Mouse (Mus musculus) liver, embryonic 15.5 days (tissue): ENCODE results near the gene Slc22a15. TPM values are rescaled to one million over a fixed set of nuclear protein-coding genes. Genes with fewer than 3 reads are reported as not detected.
"Not testable (repeated sequence)": the region's sequence is repeated elsewhere in the genome, so short reads cannot be mapped to it uniquely, and the experiment has no call there.

Source experiments
- ATAC-seq: fragments of 200-750 bp; cut with Nextera tagmentation; 2 replicates; pipeline ENCODE4 v1.8.0; 2017; ENCODE audit warnings: moderate number of reproducible peaks, mild to moderate bottlenecking, moderate library complexity; ENCODE audit not compliant: insufficient read depth
- H3K27ac ChIP-seq: fragments of 300-500 bp; sonication (generic); replicated peaks from 2 replicates; pipeline ENCODE4 v1.5.1; 2015; ENCODE audit warnings: mild to moderate bottlenecking, inconsistent platforms
- H3K27me3 ChIP-seq: fragments of 300-500 bp; sonication (generic); 2 replicates; pipeline ENCODE4 v1.6.1; 2015; ENCODE audit warnings: mild to moderate bottlenecking, inconsistent platforms
- H3K36me3 ChIP-seq: fragments of 300-500 bp; sonication (generic); replicated peaks from 2 replicates; pipeline ENCODE4 v1.6.1; 2015; ENCODE audit warnings: moderate library complexity, mild to moderate bottlenecking, inconsistent platforms
- H3K4me1 ChIP-seq: fragments of 300-500 bp; sonication (generic); replicated peaks from 2 replicates; pipeline ENCODE4 v1.6.1; 2015; ENCODE audit warnings: inconsistent platforms
- H3K4me2 ChIP-seq: fragments of 300-500 bp; sonication (generic); 2 replicates; pipeline ENCODE4 v1.6.1; 2015; ENCODE audit warnings: moderate library complexity, mild to moderate bottlenecking, inconsistent platforms
- H3K4me3 ChIP-seq: fragments of 300-500 bp; sonication (generic); replicated peaks from 2 replicates; pipeline ENCODE4 v1.5.1; 2015; ENCODE audit warnings: mild to moderate bottlenecking, inconsistent platforms
- H3K9ac ChIP-seq: fragments of 300-500 bp; sonication (generic); 2 replicates; pipeline ENCODE4 v1.6.1; 2015; ENCODE audit warnings: moderate library complexity, mild to moderate bottlenecking, inconsistent platforms
- H3K9me3 ChIP-seq: fragments of 300-500 bp; sonication (generic); replicated peaks from 2 replicates; pipeline ENCODE4 v1.6.1; 2016; ENCODE audit warnings: inconsistent platforms
- WGBS: fragments of 180-500 bp; shearing (Covaris S2); methylation state at CpG from one replicate; pipeline ENCODE4 v1.1.7; 2015; ENCODE audit warnings: mixed read lengths; ENCODE audit not compliant: insufficient replicate concordance; 5-methylcytosine and 5-hydroxymethylcytosine counted together
- polyA plus RNA-seq: library from polyadenylated mRNA; unstranded; fragments of >200 nt; fragmentation: Nextera tagmentation; extraction: Ambion mirVana; gene quantifications from 2 replicates; pipeline ENCODE4 v1.2.1, GENCODE M21; 2015

The Slc22a15 gene
- polyA plus RNA-seq, 1 experiment from 2014 or later, result 2.6 TPM

DNA sequence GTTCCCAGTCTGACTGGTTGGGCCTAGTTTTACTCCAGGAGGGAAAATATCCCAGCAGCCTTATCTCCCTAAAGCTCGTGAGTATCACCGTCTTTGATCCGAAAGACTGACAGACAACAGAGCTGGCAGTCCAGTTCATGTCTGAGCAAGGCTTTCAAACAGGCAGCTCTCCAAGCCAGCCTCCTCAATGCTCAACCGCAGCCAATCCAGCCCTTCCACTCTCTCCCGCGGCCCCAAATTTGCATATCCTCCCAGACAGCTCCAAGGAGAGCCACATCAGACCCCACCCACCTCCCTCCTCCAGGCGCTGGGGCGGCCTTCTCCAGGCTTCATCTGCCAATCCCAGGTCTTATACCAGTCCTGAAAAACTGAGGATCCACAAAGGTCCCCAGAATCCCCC lies 88.2 kb downstream of the Slc22a15 start:
- H3K36me3 ChIP-seq, result no peaks in the 10 kb centered on the region
- no peak for ATAC-seq
- WGBS, result 1% methylated on average over 8 of the region's 8 CpGs

DNA sequence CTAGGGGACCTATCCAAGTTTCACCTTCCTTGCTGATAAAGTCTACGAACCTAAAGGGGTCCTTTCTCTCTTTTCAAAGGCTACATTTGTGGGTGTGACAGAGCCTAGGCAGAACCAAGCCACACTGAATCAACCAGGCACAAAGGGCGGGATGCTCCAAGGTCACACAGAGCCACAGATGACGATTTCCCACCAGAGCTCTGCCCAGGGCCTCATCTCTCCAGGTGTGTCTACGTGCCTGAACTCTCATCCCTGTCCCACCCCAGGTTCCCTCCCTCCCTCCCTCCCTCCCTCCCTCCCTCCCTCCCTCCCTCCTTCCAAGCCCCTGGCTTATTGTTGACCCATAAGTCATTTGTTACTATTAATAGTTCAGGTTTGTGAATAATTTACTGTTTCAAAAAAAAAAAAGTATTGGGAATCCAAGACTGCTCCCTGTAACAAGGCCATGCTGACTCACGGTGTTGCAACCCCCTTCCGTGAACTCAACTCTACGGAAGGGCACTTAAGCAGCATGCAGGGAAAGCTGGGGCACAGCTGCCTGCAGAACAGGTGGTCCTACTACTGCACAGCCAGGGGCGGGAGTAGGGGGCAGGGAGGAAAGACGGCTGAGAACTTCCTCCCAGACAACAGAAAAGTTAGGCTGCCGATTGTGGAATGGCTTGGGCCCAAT lies 92.9 kb downstream of the Slc22a15 start:
- Histone ChIP-seq H3K36me3 (no peaks in the 10 kb centered on the region), H3K4me2 (0 out of 2 replicates have a peak overlapping the region, but pooled peaks have one; percentile 3), H3K27me3 (no peaks in the 10 kb centered on the region), H3K27ac (no peak overlapping the region), H3K4me3 (no peak overlapping the region), H3K9me3 (no peaks in the 10 kb centered on the region), H3K4me1 (0 out of 2 replicates have a peak, but pooled peaks cover 2% of the 10 kb centered on the region), H3K9ac (no peak overlapping the region)
- ATAC-seq, result peak; percentile 34; the same call in 1 of the 2 replicates
- 34% methylated on average over 10 of the region's 10 CpGs for WGBS

More for the DNA sequence above, 88.2 kb downstream of the Slc22a15 start:
- Histone ChIP-seq H3K27me3 (no peaks in the 10 kb centered on the region), H3K9ac (no peak overlapping the region), H3K4me2 (peak overlapping the region; percentile 11; the same call in 1 of the 2 replicates), H3K4me3 (no peak overlapping the region), H3K4me1 (0 out of 2 replicates have a peak, but pooled peaks cover 2% of the 10 kb centered on the region), H3K9me3 (no peaks in the 10 kb centered on the region), H3K27ac (no peak overlapping the region)

DNA sequence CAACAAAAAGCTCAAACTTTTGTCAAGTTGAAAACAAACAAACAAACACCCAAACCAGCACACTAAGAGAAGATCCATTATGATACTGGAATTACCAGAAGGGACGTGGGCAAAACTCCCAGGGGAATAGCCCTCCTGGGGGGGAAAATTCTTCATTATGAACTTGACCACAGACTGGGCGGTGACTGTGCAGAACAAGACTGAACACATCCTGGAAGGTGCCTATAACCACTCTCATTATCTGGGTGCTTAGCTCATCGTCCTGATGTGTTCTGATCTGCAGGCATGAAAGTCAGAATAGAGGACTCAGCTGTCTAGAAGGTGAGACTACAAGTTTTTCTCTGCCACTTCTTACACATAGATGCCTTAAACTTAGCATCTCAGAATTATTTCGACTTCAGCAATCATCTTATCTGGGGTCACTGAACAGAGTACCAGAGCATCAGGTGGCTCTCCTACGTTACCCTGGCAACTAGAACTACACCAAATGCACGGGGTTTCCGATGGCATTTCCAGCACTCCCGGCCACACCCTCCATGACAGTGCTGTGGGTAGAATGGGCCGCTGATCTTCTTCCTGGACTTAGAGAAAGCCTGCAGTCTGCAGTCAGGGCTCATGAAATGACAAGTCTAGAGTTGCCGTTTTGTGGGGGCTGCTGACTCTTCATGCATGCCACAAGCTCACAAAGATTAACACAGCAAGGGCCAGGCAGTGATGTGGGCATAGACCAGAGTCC lies 94.2 kb downstream of the Slc22a15 start:
- Histone ChIP-seq H3K4me2 (no peak overlapping the region), H3K9ac (no peak overlapping the region), H3K4me3 (no peak overlapping the region), H3K4me1 (no peaks in the 10 kb centered on the region), H3K27me3 (no peaks in the 10 kb centered on the region), H3K36me3 (no peaks in the 10 kb centered on the region), H3K27ac (no peak overlapping the region), H3K9me3 (no peaks in the 10 kb centered on the region)
- WGBS, result 57% methylated on average over 10 of the region's 10 CpGs
- ATAC-seq, result no peak

DNA sequence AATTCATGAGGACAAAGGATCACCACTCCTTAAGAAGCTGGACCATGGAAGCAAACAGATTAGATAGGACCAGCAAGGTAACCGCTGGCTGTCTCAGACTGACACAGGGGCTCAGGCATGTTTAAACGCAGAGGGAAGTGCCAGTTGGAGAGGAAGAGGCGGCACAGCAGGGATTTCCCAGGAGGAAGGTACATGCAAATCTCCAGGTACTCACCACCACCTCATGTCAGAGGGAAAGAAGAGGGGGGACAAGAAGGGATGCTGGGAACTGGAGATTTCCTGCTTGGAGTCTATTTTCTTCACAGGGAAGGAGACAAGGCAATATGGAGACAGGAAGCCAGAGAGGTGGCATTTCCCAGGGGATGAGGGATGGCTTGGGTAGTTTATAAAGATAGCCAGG lies 95.7 kb downstream of the Slc22a15 start:
- ATAC-seq, result no peak
- 30% methylated on average over 3 of the region's 3 CpGs for WGBS

DNA sequence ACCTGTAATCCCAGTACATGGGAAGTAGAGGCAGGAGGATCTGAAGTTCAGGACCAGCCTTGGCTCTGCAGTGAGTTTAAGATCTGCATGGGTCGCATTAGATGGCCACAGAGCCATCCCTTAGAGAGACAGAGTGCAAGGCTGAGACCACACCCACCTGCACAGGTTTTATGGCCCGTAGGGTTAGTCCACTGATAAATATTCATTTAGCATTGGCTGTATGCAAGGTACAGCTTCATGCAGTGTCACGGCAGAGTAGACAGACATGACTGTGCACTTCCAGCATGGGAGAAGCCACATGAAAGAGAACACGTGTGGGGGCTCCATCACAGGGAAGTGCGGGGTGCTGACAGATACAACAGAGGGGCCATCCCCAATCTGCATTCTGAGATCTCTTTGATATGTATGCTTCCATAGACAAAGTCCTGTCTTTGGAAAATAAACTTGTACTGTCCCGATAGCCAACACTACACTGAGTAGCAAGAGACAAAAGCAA lies 97.0 kb downstream of the Slc22a15 start:
- Histone ChIP-seq H3K9me3 (no peaks in the 10 kb centered on the region), H3K27me3 (no peaks in the 10 kb centered on the region), H3K4me3 (no peak overlapping the region), H3K4me2 (no peak overlapping the region), H3K36me3 (no peaks in the 10 kb centered on the region), H3K9ac (no peak overlapping the region), H3K4me1 (no peaks in the 10 kb centered on the region), H3K27ac (no peak overlapping the region)
- ATAC-seq, result no peak
- WGBS, result 63% methylated on average over 6 of the region's 6 CpGs

More for the DNA sequence above, 95.7 kb downstream of the Slc22a15 start:
- Histone ChIP-seq H3K27me3 (no peaks in the 10 kb centered on the region), H3K9ac (no peak overlapping the region), H3K27ac (no peak overlapping the region), H3K4me3 (no peak overlapping the region), H3K9me3 (no peaks in the 10 kb centered on the region), H3K4me2 (no peak overlapping the region), H3K4me1 (no peaks in the 10 kb centered on the region), H3K36me3 (no peaks in the 10 kb centered on the region)

DNA sequence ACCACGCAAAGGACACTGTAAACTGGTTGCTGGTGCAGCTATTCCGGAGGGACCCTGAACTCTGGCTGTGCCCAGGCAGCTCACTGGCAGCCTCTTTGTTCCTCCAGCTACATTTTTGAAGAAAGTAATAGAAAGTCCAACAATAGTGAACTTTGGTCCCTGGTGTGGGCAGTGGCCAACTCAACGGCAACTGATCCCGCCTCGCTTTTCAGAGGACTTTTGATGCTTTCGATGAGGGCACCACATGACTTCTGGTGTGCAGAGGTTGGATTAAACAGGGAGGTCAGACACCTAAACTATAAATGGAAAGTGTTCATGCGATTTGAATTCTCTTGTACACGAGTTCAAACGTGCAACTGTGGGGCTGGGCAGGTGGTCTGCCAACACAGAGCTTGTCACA lies 99.9 kb downstream of the Slc22a15 start:
- WGBS, result 62% methylated on average over 9 of the region's 9 CpGs
- no peaks in the 10 kb centered on the region for H3K36me3 ChIP-seq
- no peak overlapping the region for H3K4me3 ChIP-seq
- H3K4me1 ChIP-seq, result no peaks in the 10 kb centered on the region
- H3K9ac ChIP-seq, result no peak overlapping the region
- H3K9me3 ChIP-seq, result no peaks in the 10 kb centered on the region
- no peak overlapping the region for H3K4me2 ChIP-seq
- H3K27me3 ChIP-seq, result no peaks in the 10 kb centered on the region
- ATAC-seq, result no peak
- no peak overlapping the region for H3K27ac ChIP-seq

DNA sequence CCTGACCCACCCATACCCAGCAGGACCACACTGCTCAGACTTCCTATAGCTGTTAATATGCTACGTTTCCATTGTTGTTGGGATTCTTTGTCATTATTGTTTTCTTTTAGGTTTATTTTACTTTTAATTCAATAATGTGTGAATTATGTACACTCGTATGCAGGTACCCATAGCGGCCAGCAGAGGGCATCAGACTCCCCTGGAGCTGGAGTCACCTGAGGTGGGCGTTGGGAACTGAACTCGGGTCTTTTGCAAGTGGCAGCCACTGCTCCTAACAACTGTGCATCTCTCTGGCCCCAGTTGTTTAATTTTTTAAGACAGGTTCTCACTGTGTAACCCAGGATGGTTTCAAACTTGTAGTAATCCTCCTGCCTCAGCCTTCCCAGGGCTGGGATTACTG lies 102.2 kb downstream of the Slc22a15 start:
- no peak for ATAC-seq
- Histone ChIP-seq H3K9ac (no peak overlapping the region), H3K9me3 (no peaks in the 10 kb centered on the region), H3K4me3 (no peak overlapping the region), H3K4me2 (no peak overlapping the region), H3K4me1 (no peaks in the 10 kb centered on the region), H3K27me3 (no peaks in the 10 kb centered on the region), H3K36me3 (no peaks in the 10 kb centered on the region), H3K27ac (no peak overlapping the region)
- WGBS, result 61% methylated on average over 5 of the region's 5 CpGs

DNA sequence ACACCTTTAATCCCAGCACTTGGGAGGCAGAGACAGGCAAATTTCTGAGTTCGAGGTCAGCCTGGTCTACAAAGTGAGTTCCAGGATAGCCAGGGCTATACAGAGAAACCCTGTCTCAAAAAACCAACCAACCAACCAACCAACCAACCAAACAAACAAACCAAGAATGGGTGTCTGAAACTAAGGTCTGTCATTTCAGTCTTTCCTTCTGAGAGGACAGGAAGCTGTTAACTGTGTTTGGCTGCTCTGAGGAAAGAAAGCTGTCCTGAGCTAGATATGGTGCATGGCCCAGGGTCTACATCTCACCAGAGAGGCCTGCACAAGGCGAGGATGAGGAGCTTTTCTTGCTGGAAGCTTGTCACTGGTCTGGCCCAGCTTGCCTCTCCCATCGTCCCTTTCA lies 103.5 kb downstream of the Slc22a15 start:
- not testable (repeated sequence) for H3K36me3 ChIP-seq, H3K9me3 ChIP-seq, H3K4me1 ChIP-seq, H3K4me3 ChIP-seq, H3K27ac ChIP-seq, ATAC-seq, H3K4me2 ChIP-seq, H3K27me3 ChIP-seq, H3K9ac ChIP-seq
- WGBS, result 38% methylated on average over 3 of the region's 3 CpGs

DNA sequence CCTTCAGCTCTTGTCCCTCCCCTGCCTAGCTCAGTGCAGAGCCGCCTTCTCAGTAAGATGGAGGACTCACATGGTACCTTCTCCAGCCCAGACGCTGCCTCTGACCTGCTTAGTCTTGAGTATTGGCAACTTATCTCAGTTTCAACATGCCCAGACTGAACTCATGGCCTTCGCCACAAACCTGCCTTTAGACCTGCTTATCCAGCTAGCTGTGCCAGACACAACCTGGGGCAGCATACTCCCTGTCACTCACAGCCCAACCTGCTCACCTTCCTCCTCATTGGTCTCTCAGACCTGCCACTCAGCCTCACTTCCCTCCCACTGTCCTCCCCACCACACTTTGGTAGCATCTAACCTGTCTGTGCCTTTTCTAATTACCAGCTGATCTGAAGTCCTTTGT lies 108.2 kb downstream of the Slc22a15 start:
- Histone ChIP-seq H3K9ac (no peak overlapping the region), H3K4me2 (no peak overlapping the region), H3K27me3 (no peaks in the 10 kb centered on the region), H3K36me3 (no peaks in the 10 kb centered on the region), H3K4me3 (no peak overlapping the region), H3K4me1 (no peaks in the 10 kb centered on the region), H3K27ac (no peak overlapping the region), H3K9me3 (no peaks in the 10 kb centered on the region)
- WGBS, result 43% methylated on average over 3 of the region's 3 CpGs
- ATAC-seq, result no peak

DNA sequence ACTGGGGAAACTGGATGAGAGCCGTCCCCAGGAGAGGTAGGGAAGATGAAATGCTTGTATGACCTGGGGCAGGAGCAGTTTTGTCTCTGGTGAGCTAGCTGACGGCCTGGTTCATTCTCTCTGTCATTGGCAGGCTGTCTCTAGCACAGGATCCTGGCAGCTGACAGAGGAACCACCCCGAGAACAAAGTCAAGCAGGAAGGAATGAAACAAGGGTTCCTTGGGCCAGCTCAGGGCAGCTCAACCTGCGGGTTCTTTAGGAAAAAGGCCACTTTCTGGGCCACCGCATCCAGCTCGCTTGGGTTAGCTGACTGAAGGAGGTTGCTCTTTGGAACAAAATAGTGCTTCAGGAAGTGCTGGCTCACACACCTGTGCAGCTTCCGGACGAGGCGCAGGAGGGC lies 109.5 kb downstream of the Slc22a15 start:
- Histone ChIP-seq H3K27me3 (no peaks in the 10 kb centered on the region), H3K4me2 (no peak overlapping the region), H3K9me3 (no peaks in the 10 kb centered on the region), H3K36me3 (no peaks in the 10 kb centered on the region), H3K4me3 (no peak overlapping the region), H3K4me1 (no peaks in the 10 kb centered on the region), H3K27ac (no peak overlapping the region), H3K9ac (no peak overlapping the region)
- 56% methylated on average over 9 of the region's 9 CpGs for WGBS
- no peak for ATAC-seq

DNA sequence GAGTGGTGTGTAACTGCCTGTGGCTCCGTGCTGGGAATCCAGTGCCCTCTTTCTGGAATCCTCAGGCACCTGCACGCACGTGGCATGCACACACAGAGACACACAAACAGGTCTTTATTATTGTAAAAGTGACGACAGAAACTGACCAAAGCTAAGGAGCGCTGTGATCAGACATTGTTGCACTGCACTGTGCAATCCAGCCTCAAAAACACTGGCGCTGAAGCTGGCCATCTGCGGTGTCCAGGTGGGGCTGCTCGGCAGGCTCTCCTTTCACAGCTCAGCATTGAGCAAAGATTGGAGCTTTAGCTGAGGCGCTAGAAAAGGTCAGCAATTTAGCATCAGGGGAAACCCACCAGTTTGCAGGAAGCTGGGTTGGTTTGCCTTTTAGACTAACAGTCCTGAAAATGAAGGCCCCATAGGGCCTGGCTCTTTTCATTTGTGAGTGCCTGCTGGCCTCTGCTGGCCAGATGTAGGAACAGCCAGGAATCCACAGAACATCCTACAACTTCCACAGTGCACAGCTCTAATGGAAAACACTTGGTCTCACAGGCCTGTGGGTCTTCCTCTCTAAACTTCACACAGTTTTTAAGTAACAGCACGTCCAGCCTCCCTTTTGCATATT lies 111.8 kb downstream of the Slc22a15 start:
- Histone ChIP-seq H3K4me1 (no peaks in the 10 kb centered on the region), H3K4me3 (no peak overlapping the region), H3K36me3 (no peaks in the 10 kb centered on the region), H3K9ac (no peak overlapping the region), H3K27ac (no peak overlapping the region), H3K4me2 (no peak overlapping the region), H3K9me3 (no peaks in the 10 kb centered on the region), H3K27me3 (no peaks in the 10 kb centered on the region)
- ATAC-seq, result no peak
- WGBS, result 55% methylated on average over 10 of the region's 10 CpGs
